Mouse (Mus musculus) brain, embryonic 14.5 days (tissue): ENCODE data around the gene Olah.

Experiments used
- CTCF ChIP-seq: fragments of 200-500 bp; IDR thresholded peaks from 2 replicates; pipeline ENCODE4 v1.5.1; 2012; ENCODE audit warnings: inconsistent platforms, mild to moderate bottlenecking, moderate library complexity, borderline replicate concordance; ENCODE audit not compliant: insufficient read depth, insufficient read length; ENCODE audit errors: extremely low read depth
- POLR2A ChIP-seq: fragments of 200-500 bp; IDR thresholded peaks from 2 replicates; pipeline ENCODE4 v1.6.1; 2012; ENCODE audit warnings: mild to moderate bottlenecking, inconsistent platforms, borderline replicate concordance; ENCODE audit not compliant: poor library complexity, insufficient read depth, insufficient read length, severe bottlenecking; ENCODE audit errors: extremely low read depth

GRCm38 (mm10) chr2:3292170-3292569 is 104.8 kb downstream of the Olah start:
- TF ChIP-seq POLR2A: no peak
- TF ChIP-seq CTCF: no peak
